Mouse (Mus musculus) cerebellum, adult 18-20 months (tissue): Measurements from ENCODE around the gene Copz1.

Source experiments
- DNase-seq, 2 experiments: peaks; one replicate each; pipeline ENCODE4 v3.0.0; 2021

Copz1 gene

GRCm38 (mm10) chr15:103314181-103314580, 41.7 kb downstream of the Copz1 start:
- no peak for DNase-seq

- peak; percentile 65 to 80 for DNase-seq
Measured at GRCm38 (mm10) chr15:103315011-103315502, 42.5 kb downstream of the Copz1 start.

- DNase-seq: no peak
Measured at GRCm38 (mm10) chr15:103315979-103316776, 43.7 kb downstream of the Copz1 start.

GRCm38 (mm10) chr15:103317120-103317519, 44.6 kb downstream of the Copz1 start:
- DNase-seq: no peak

- DNase-seq: no peak
Measured at GRCm38 (mm10) chr15:103317731-103318130, 45.2 kb downstream of the Copz1 start.

- DNase-seq: no peak
Measured at GRCm38 (mm10) chr15:103318201-103318816, 45.8 kb downstream of the Copz1 start.

- DNase-seq: peak; percentile 41 to 60
Measured at GRCm38 (mm10) chr15:103321076-103321475, 48.6 kb downstream of the Copz1 start.

GRCm38 (mm10) chr15:103322396-103322795, 49.9 kb downstream of the Copz1 start:
- DNase-seq: no peak

- peak; percentile 68 to 78 for DNase-seq
Measured at GRCm38 (mm10) chr15:103323070-103323454, 50.5 kb downstream of the Copz1 start.

- peak; percentile 90 to 92 for DNase-seq
Measured at GRCm38 (mm10) chr15:103323455-103324247, 51.1 kb downstream of the Copz1 start.

- DNase-seq: no peak
Measured at GRCm38 (mm10) chr15:103333081-103333615, 60.6 kb downstream of the Copz1 start.

GRCm38 (mm10) chr15:103333738-103334137, 61.2 kb downstream of the Copz1 start:
- DNase-seq: no peak

- DNase-seq: no peak
Measured at GRCm38 (mm10) chr15:103334194-103334593, 61.7 kb downstream of the Copz1 start.

GRCm38 (mm10) chr15:103335040-103335439, 62.5 kb downstream of the Copz1 start:
- DNase-seq: no peak

- no peak for DNase-seq
Measured at GRCm38 (mm10) chr15:103335488-103336235, 63.1 kb downstream of the Copz1 start.

- no peak for DNase-seq
Measured at GRCm38 (mm10) chr15:103336996-103337667, 64.6 kb downstream of the Copz1 start.

GRCm38 (mm10) chr15:103338829-103339165, 66.3 kb downstream of the Copz1 start:
- no peak for DNase-seq

GRCm38 (mm10) chr15:103339166-103339960, 66.8 kb downstream of the Copz1 start:
- DNase-seq: no peak

- peak; percentile 41 to 51 for DNase-seq
Measured at GRCm38 (mm10) chr15:103339961-103340337, 67.4 kb downstream of the Copz1 start, which contains the start of gene Zfp385a. Zfp385a (minus strand) TSS chr15:103340093.

GRCm38 (mm10) chr15:103340786-103341185, 68.3 kb downstream of the Copz1 start:
- peak in 1 of 2 experiments; percentile 26 for DNase-seq

GRCm38 (mm10) chr15:103341547-103341946, 69.0 kb downstream of the Copz1 start:
- no peak for DNase-seq
